Mouse (Mus musculus) liver, postnatal 0 days (tissue): ENCODE data around the gene P2ry6. TPM values are rescaled to one million over a fixed set of nuclear protein-coding genes. Genes with fewer than 3 reads are reported as not detected.

Experiments used
- ATAC-seq: fragments of 200-750 bp; cut with Nextera tagmentation; 2 replicates; pipeline ENCODE4 v1.8.0; 2017; ENCODE audit warnings: mild to moderate bottlenecking, moderate library complexity
- DNase-seq: peaks from one replicate; pipeline ENCODE4 v3.0.0-alpha.2; 2016
- H3K27ac ChIP-seq: fragments of 300-500 bp; sonication (generic); 2 replicates; pipeline ENCODE4 v1.5.1; 2014; ENCODE audit warnings: antibody characterized with exemption, moderate library complexity, mild to moderate bottlenecking, low read depth
- H3K27me3 ChIP-seq: fragments of 300-500 bp; sonication (generic); 2 replicates; pipeline ENCODE4 v1.6.1; 2014; ENCODE audit warnings: low read length, control low read depth, mixed read lengths; ENCODE audit not compliant: insufficient read depth
- H3K36me3 ChIP-seq: fragments of 300-500 bp; sonication (generic); replicated peaks from 2 replicates; pipeline ENCODE4 v1.6.1; 2014; ENCODE audit warnings: mild to moderate bottlenecking, control low read depth, low read length, moderate library complexity, mixed read lengths; ENCODE audit not compliant: insufficient read depth
- H3K4me1 ChIP-seq: fragments of 300-500 bp; sonication (generic); 2 replicates; pipeline ENCODE4 v1.6.1; 2014; ENCODE audit warnings: antibody characterized with exemption, mild to moderate bottlenecking, control low read depth; ENCODE audit not compliant: insufficient read depth
- H3K4me2 ChIP-seq: fragments of 300-500 bp; sonication (generic); 2 replicates; pipeline ENCODE4 v1.6.1; 2014; ENCODE audit warnings: low read depth, mild to moderate bottlenecking, low read length, moderate library complexity, mixed read lengths
- H3K4me3 ChIP-seq: fragments of 300-500 bp; sonication (generic); 2 replicates; pipeline ENCODE4 v1.5.1; 2014; ENCODE audit warnings: low read depth, low read length
- H3K9ac ChIP-seq: fragments of 300-500 bp; sonication (generic); replicated peaks from 2 replicates; pipeline ENCODE4 v1.6.1; 2014; ENCODE audit warnings: mild to moderate bottlenecking, moderate library complexity
- H3K9me3 ChIP-seq: fragments of 300-500 bp; sonication (generic); 2 replicates; pipeline ENCODE4 v1.6.1; 2016; ENCODE audit warnings: mild to moderate bottlenecking, control low read depth, low read length, mixed read lengths
- CTCF ChIP-seq: sonication (generic); IDR thresholded peaks from 2 replicates; pipeline ENCODE4 v1.5.1; 2016; ENCODE audit warnings: antibody characterized with exemption, low read depth
- EP300 ChIP-seq: IDR thresholded peaks from 2 replicates; pipeline ENCODE4 v1.6.1; 2016; ENCODE audit warnings: antibody characterized with exemption, low read depth, mild to moderate bottlenecking
- WGBS: fragments of 180-500 bp; shearing (Covaris S2); extraction: QIAGEN DNeasy Blood & Tissue Kit; methylation state at CpG from one replicate; pipeline ENCODE4 v1.1.7; 2014; ENCODE audit not compliant: insufficient replicate concordance; 5-methylcytosine and 5-hydroxymethylcytosine counted together
- polyA plus RNA-seq: library from polyadenylated mRNA; unstranded; fragments of >200 nt; fragmentation: Nextera tagmentation; extraction: Ambion mirVana; gene quantifications from 2 replicates; pipeline ENCODE4 v1.2.1, GENCODE M21; 2015

Gene P2ry6
- polyA plus RNA-seq, 1 experiment from 2014 or later = 5.3 TPM

GRCm38 (mm10) chr7:100942789-100943615 is 31.4 kb downstream of the P2ry6 start:
- ATAC-seq (peak; percentile 75), DNase-seq (peak; percentile 74)
- Histone ChIP-seq H3K4me2 (no peak overlapping the region), H3K4me1 (peaks cover 6% of the 10 kb centered on the region), H3K4me3 (no peak overlapping the region), H3K9me3 (no peaks in the 10 kb centered on the region), H3K27me3 (no peaks in the 10 kb centered on the region), H3K27ac (no peak overlapping the region), H3K9ac (no peak overlapping the region), H3K36me3 (no peaks in the 10 kb centered on the region)
- WGBS = 51% methylated on average over 12 of the region's 12 CpGs
- TF ChIP-seq EP300 (no peak), CTCF (peak; percentile 85)

- H3K9ac ChIP-seq = no peak overlapping the region
- H3K36me3 ChIP-seq = no peaks in the 10 kb centered on the region
- peaks cover 7% of the 10 kb centered on the region for H3K4me1 ChIP-seq
- ATAC-seq (no peak), DNase-seq (no peak)
- H3K27me3 ChIP-seq = no peaks in the 10 kb centered on the region
- 37% methylated on average over 5 of the region's 5 CpGs for WGBS
- H3K9me3 ChIP-seq = no peaks in the 10 kb centered on the region
- TF ChIP-seq CTCF (peak; percentile 18), EP300 (no peak)
- H3K4me2 ChIP-seq = no peak overlapping the region
- no peak overlapping the region for H3K27ac ChIP-seq
- no peak overlapping the region for H3K4me3 ChIP-seq
Measured at GRCm38 (mm10) chr7:100941169-100941568, 33.3 kb downstream of the P2ry6 start.

- Histone ChIP-seq H3K4me3 (no peak overlapping the region), H3K4me2 (no peak overlapping the region), H3K36me3 (no peaks in the 10 kb centered on the region), H3K27ac (no peak overlapping the region), H3K9ac (no peak overlapping the region), H3K4me1 (peaks cover 3% of the 10 kb centered on the region), H3K9me3 (no peaks in the 10 kb centered on the region), H3K27me3 (no peaks in the 10 kb centered on the region)
- no peak for DNase-seq
- ATAC-seq = no peak
- 88% methylated on average over 16 of the region's 16 CpGs for WGBS
- TF ChIP-seq CTCF = no peak
- TF ChIP-seq EP300 = no peak
Measured at GRCm38 (mm10) chr7:100938106-100938505, 36.3 kb downstream of the P2ry6 start.

- Histone ChIP-seq H3K27ac (no peak overlapping the region), H3K4me2 (no peak overlapping the region), H3K27me3 (peaks cover 2% of the 10 kb centered on the region; the same call in 1 of the 2 replicates), H3K4me1 (peaks cover 3% of the 10 kb centered on the region; the same call in 1 of the 2 replicates), H3K9ac (no peak overlapping the region), H3K36me3 (no peaks in the 10 kb centered on the region), H3K4me3 (no peak overlapping the region), H3K9me3 (no peaks in the 10 kb centered on the region)
- DNase-seq (no peak), ATAC-seq (no peak)
- WGBS = 51% methylated on average over 3 of the region's 3 CpGs
- TF ChIP-seq EP300 (no peak), CTCF (no peak)
Measured at GRCm38 (mm10) chr7:100937481-100937880, 37.0 kb downstream of the P2ry6 start.

GRCm38 (mm10) chr7:100933520-100933919 is 40.9 kb downstream of the P2ry6 start:
- Histone ChIP-seq H3K4me2 (no peak overlapping the region), H3K27ac (no peak overlapping the region), H3K9me3 (no peaks in the 10 kb centered on the region), H3K4me1 (peaks cover 16% of the 10 kb centered on the region), H3K36me3 (no peaks in the 10 kb centered on the region), H3K9ac (no peak overlapping the region), H3K4me3 (no peak overlapping the region), H3K27me3 (peaks cover 39% of the 10 kb centered on the region)
- TF ChIP-seq CTCF (no peak), EP300 (no peak)
- ATAC-seq = no peak
- no peak for DNase-seq

- ATAC-seq (peak; percentile 68), DNase-seq (peak; percentile 82)
- Histone ChIP-seq H3K27ac (peak overlapping the region; percentile 64; the same call in 1 of the 2 replicates), H3K9me3 (no peaks in the 10 kb centered on the region), H3K27me3 (peaks cover 42% of the 10 kb centered on the region), H3K9ac (peak overlapping the region; percentile 51), H3K4me2 (peak overlapping the region; percentile 90), H3K4me1 (peaks cover 13% of the 10 kb centered on the region), H3K36me3 (no peaks in the 10 kb centered on the region), H3K4me3 (peak overlapping the region; percentile 57)
- under 1% methylated on average over 27 of the region's 27 CpGs for WGBS
- TF ChIP-seq EP300 (no peak), CTCF (peak; percentile 78)
Measured at GRCm38 (mm10) chr7:100932481-100933007, 41.9 kb downstream of the P2ry6 start.
